Mouse (Mus musculus): ENCODE data around the gene Myb. TPM values are rescaled to one million over a fixed set of nuclear protein-coding genes. Genes with fewer than 3 reads are reported as not detected.

Myb gene
- total and polyA plus RNA-seq, 3 experiments, result 133 to 245 (median 155) TPM

DNA sequence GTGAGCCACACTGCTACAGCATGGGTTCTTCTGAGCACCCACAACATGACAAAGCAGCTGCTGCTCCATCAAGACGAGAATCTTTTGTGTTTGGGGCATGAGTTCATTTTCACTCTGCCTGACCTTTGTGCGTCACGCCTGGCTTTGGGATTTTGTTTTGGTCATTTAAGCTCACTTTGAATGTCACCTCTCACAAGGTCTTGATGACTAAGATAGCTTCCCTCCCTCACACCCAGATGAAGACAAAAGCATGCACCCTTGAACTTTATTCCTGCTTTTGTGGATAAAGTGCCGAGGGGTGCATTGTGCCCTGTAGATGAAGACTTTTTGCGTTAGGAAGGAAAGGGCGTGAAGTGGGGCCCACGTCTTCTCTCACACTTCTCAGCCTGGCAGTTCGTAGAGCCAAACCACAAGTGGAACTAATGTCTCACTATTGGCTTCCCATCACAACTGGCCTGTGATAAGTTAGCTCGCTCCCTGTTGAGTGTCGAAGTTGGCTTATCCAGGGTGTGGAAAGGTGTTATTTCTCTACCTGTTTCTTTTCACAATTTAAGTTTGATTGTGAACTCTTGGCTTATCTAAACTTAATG lies 43.8 kb upstream of the Myb start (continued):
- peak; percentile 60; the same call in 1 of the 2 replicates for TF ChIP-seq MAX (IDR thresholded peaks at IDR 0.05; ENCODE audit: low read length)

DNA sequence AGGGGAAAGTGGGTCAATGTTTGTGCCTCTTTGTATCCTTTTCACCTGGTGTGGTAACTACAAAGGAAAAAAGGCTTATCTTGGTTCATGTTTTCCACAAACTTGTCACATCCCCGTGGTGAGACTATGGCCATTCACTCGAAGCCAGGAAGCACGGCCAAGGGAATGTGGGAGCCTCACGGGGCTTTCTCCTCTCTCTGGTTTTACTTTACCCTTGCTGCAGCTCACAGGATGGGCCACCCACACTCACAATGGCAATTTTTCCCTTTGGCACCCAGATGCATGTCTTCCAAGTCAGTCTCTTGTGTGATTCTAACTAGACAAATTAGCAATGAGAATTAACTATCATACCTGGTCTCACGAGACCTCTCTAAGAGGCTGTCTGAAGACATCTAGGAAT lies 43.1 kb upstream of the Myb start:
- no peak overlapping the region for H3K9ac ChIP-seq (ENCODE audit: control insufficient read depth, low read depth, low read length, poor library complexity, severe bottlenecking)
- H3K4me3 ChIP-seq (ENCODE audit: control insufficient read depth in 1 of 2, insufficient read depth in 1 of 2, low read depth in 2 of 2, low read length in 2 of 2), result no peak overlapping the region
- H3K79me2 ChIP-seq (ENCODE audit: control insufficient read depth, insufficient read depth, low read length, poor library complexity), result no peaks in the 10 kb centered on the region
- peaks cover 13 to 25% of the 10 kb centered on the region in 2 experiments for H3K4me1 ChIP-seq (ENCODE audit: control insufficient read depth in 1 of 2, insufficient read depth in 2 of 2, low read length in 2 of 2)
- no peaks in the 10 kb centered on the region for H3K9me3 ChIP-seq (replicated peaks; ENCODE audit: insufficient read depth, low read length)
- TF ChIP-seq NELFE (IDR thresholded peaks at IDR 0.05; ENCODE audit: low read depth, low read length) (no peak), POLR2AphosphoS5 (IDR thresholded peaks at IDR 0.05; ENCODE audit: borderline replicate concordance, low read depth, low read length) (no peak), ZKSCAN1 (IDR thresholded peaks at IDR 0.05; ENCODE audit: low read depth, low read length) (no peak), CTCF (IDR thresholded peaks at IDR 0.05 in 2 of 3, conservative IDR thresholded peaks at IDR 0.05 in 1 of 3; ENCODE audit: control insufficient read depth in 1 of 3, insufficient read depth in 1 of 3, low read depth in 2 of 3, low read length in 3 of 3, poor library complexity in 1 of 3, severe bottlenecking in 1 of 3) (no peak), HCFC1 (IDR thresholded peaks at IDR 0.05; ENCODE audit: low read depth, low read length) (no peak), GABPA (IDR thresholded peaks at IDR 0.05; ENCODE audit: low read depth, low read length) (no peak), ZNF384 (IDR thresholded peaks at IDR 0.05; ENCODE audit: low read depth, low read length) (no peak), MXI1 (IDR thresholded peaks at IDR 0.05; ENCODE audit: low read depth, low read length) (no peak), MAFK (IDR thresholded peaks at IDR 0.05; ENCODE audit: borderline replicate concordance, low read depth, low read length) (no peak), UBTF (IDR thresholded peaks at IDR 0.05; ENCODE audit: borderline replicate concordance, insufficient read depth, low read depth, low read length) (no peak), ZC3H11A (IDR thresholded peaks at IDR 0.05; ENCODE audit: low read depth, low read length) (no peak), ETS1 (IDR thresholded peaks at IDR 0.05; ENCODE audit: low read depth, low read length) (no peak), MAX (IDR thresholded peaks at IDR 0.05; ENCODE audit: low read length) (no peak), JUND (IDR thresholded peaks at IDR 0.05; ENCODE audit: low read depth, low read length) (no peak)
- H3K36me3 ChIP-seq (ENCODE audit: control insufficient read depth in 1 of 2, insufficient read depth in 2 of 2, low read length in 2 of 2), result peaks cover 0 to 16% of the 10 kb centered on the region in 2 experiments; a peak in 2 of 4 replicates
- no peaks in the 10 kb centered on the region for H3K27me3 ChIP-seq (ENCODE audit: control insufficient read depth in 1 of 2, insufficient read depth in 2 of 2, low read length in 2 of 2)
- DNase-seq (ENCODE audit: low read depth, low spot score), result no peak
- H3K27ac ChIP-seq (ENCODE audit: control insufficient read depth, low read depth, low read length), result no peak overlapping the region

DNA sequence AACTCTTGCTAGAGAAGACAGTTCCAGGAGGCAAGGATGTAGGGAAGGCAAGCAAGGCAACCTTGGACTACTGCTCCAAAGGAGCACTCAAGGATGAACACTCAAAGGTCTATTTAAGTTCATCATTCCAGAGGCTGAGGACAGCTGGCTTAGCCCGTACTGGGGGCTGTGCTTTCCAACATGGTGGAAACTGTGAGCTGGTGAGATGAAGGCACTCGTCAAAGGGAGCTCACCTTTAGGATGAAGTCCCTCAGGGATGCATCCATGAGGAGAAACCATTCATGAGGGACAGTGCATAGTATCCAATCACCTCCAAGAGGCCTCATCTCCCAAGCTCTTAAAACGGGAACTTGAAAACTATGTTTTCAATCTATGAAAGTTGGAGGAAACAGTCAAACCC lies 42.7 kb upstream of the Myb start:
- Histone ChIP-seq H3K4me3 (ENCODE audit: control insufficient read depth in 1 of 2, insufficient read depth in 1 of 2, low read depth in 2 of 2, low read length in 2 of 2) (no peak overlapping the region), H3K9ac (ENCODE audit: control insufficient read depth, low read depth, low read length, poor library complexity, severe bottlenecking) (no peak overlapping the region), H3K27me3 (ENCODE audit: control insufficient read depth in 1 of 2, insufficient read depth in 2 of 2, low read length in 2 of 2) (no peaks in the 10 kb centered on the region), H3K79me2 (ENCODE audit: control insufficient read depth, insufficient read depth, low read length, poor library complexity) (no peaks in the 10 kb centered on the region; the same call in 1 of the 2 replicates), H3K9me3 (replicated peaks; ENCODE audit: insufficient read depth, low read length) (no peaks in the 10 kb centered on the region), H3K27ac (ENCODE audit: control insufficient read depth, low read depth, low read length) (no peak overlapping the region), H3K36me3 (ENCODE audit: control insufficient read depth in 1 of 2, insufficient read depth in 2 of 2, low read length in 2 of 2) (peaks cover 0 to 20% of the 10 kb centered on the region in 2 experiments; a peak in 2 of 4 replicates), H3K4me1 (ENCODE audit: control insufficient read depth in 1 of 2, insufficient read depth in 2 of 2, low read length in 2 of 2) (peaks cover 13 to 29% of the 10 kb centered on the region in 2 experiments)
- no peak for DNase-seq (ENCODE audit: low read depth, low spot score)
- 0 out of 2 replicates have a peak, but pooled peaks have one; percentile 11 for TF ChIP-seq MAX (IDR thresholded peaks at IDR 0.05; ENCODE audit: low read length)
- TF ChIP-seq TAL1 (IDR thresholded peaks at IDR 0.05; ENCODE audit: low read length), result no peak

All from MEL (cell line).